Mouse (Mus musculus) CH12.LX (cell line): ENCODE measurements around the gene Grid2.

Experiments used
- CTCF ChIP-seq, 2 experiments: IDR thresholded peaks in 1 of 2; conservative IDR thresholded peaks in 1 of 2; 2 replicates each; pipeline ENCODE4 v1.5.1; 2011 to 2012; ENCODE audit warnings: low read depth in 2 of 2, low read length in 2 of 2, improper control_type of control experiment in 1 of 2, inconsistent platforms in 1 of 2, mild to moderate bottlenecking in 1 of 2, moderate library complexity in 1 of 2
- EP300 ChIP-seq: IDR thresholded peaks from 2 replicates; pipeline ENCODE4 v1.6.1; 2011; ENCODE audit warnings: low read length, improper control_type of control experiment
- MAFK ChIP-seq: IDR thresholded peaks from 2 replicates; pipeline ENCODE4 v1.6.1; 2011; ENCODE audit warnings: low read length, improper control_type of control experiment; ENCODE audit not compliant: insufficient replicate concordance
- POLR2A ChIP-seq: IDR thresholded peaks from 2 replicates; pipeline ENCODE4 v1.6.1; 2011; ENCODE audit warnings: low read depth, mild to moderate bottlenecking, improper control_type of control experiment, low read length
- POLR2AphosphoS2 ChIP-seq: IDR thresholded peaks from 2 replicates; pipeline ENCODE4 v1.6.1; 2011; ENCODE audit warnings: low read depth, low read length, improper control_type of control experiment

- no peak for TF ChIP-seq CTCF (conservative IDR thresholded peaks at IDR 0.05 in 1 of 2, IDR thresholded peaks at IDR 0.05 in 1 of 2; ENCODE audit: low read depth in 2 of 2, low read length in 2 of 2)
- TF ChIP-seq POLR2A, result no peak
- no peak for TF ChIP-seq POLR2AphosphoS2
- TF ChIP-seq EP300, result no peak
- no peak for TF ChIP-seq MAFK
Observed at GRCm38 (mm10) chr6:63877088-63877764, 621.5 kb downstream of the Grid2 start.
